ENCODE assay signal across 30 mouse cellular contexts in the genomic region with DNA sequence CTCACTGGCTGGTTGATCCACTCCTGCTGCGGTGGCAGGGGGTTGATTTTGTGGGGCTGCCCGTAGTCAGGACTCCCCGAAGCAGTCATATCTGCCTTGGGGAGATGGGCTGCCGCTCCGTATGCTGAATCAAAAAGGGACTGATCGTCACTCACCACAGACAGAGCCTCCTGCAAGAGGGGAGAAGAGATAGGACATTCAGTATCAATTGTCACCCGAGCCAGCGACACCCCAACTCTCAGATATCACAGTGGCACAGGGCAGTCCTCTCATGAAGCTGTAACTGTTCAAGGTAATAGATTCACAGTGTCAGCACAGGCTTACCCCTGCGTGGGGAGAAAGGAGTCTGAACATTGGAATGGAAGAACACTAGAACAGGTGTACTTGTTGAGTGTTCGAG.
A peak's percentile ranks its signal among the peaks of the same experiment; 100 is the strongest.
DNase-seq lines count a peak whose midpoint lies in the region; ATAC-seq and TF ChIP-seq lines count a peak whose summit lies in the region.
"Had no signal": no experiment of that assay in that cellular context is flagged by ENCODE, and none has a peak within 500 bp of the region (broad histone marks: within the 10 kb centered on the region; RNA-seq: fewer than 3 reads in every experiment).

No protein-coding gene starts in this region.

- H3K79me2 ChIP-seq in CH12.LX (replicated peaks; ENCODE audit: control insufficient read depth, extremely low read depth, insufficient read depth, poor library complexity, severe bottlenecking) = peaks cover 12% of the 10 kb centered on the region

- no peak overlapping the region for H3K4me3 ChIP-seq in CH12.LX (replicated peaks in 1 of 3; ENCODE audit: low read depth in 2 of 3, low read length in 2 of 3, poor library complexity in 1 of 3)
- H3K4me3 ChIP-seq in liver, embryonic 14.5 days (ENCODE audit: insufficient read depth in 1 of 2, low read depth in 2 of 2, low read length in 2 of 2) = no peak overlapping the region
- H3K4me3 ChIP-seq: embryonic facial prominence, embryonic 10.5 days; embryonic facial prominence, embryonic 15.5 days; forebrain, embryonic 12.5 days; heart, embryonic 10.5 days; heart, embryonic 15.5 days; hindbrain, embryonic 13.5 days; limb, embryonic 12.5 days; midbrain, embryonic 10.5 days; myocyte; neural tube, embryonic 12.5 days had no signal

- TF ChIP-seq POLR2A in CH12.LX (IDR thresholded peaks at IDR 0.05; ENCODE audit: low read depth, low read length) = no peak

- H3K36me3 ChIP-seq in CH12.LX (replicated peaks in 1 of 2; ENCODE audit: control insufficient read depth in 1 of 2, insufficient read depth in 1 of 2, low read length in 1 of 2) = peaks cover 43 to 77% of the 10 kb centered on the region in 2 experiments
- H3K36me3 ChIP-seq in liver, embryonic 14.5 days (replicated peaks; ENCODE audit: control insufficient read depth, insufficient read depth, low read depth) = no peaks in the 10 kb centered on the region
- H3K36me3 ChIP-seq: embryonic facial prominence, embryonic 15.5 days; forebrain, embryonic 12.5 days; heart, embryonic 15.5 days; hindbrain, embryonic 13.5 days; midbrain, embryonic 10.5 days; neural tube, embryonic 12.5 days had no signal

- TF ChIP-seq RAD21 in CH12.LX (IDR thresholded peaks at IDR 0.05; ENCODE audit: low read depth, low read length) = no peak

- dilution Hi-C loops in CH12.LX (cut with MboI; ENCODE audit: extremely low pct_ligation_motif_present, extremely low pct_unique_long_range_greater_than_20kb, low sequenced_read_pairs) = no loop called here

- H3K27me3 ChIP-seq in CH12.LX (replicated peaks) = no peaks in the 10 kb centered on the region
- H3K27me3 ChIP-seq in liver, embryonic 14.5 days (ENCODE audit: control insufficient read depth, insufficient read depth, low read length) = no peaks in the 10 kb centered on the region
- H3K27me3 ChIP-seq: embryonic facial prominence, embryonic 15.5 days; forebrain, embryonic 12.5 days; heart, embryonic 15.5 days; hindbrain, embryonic 13.5 days; limb, embryonic 12.5 days; neural tube, embryonic 12.5 days had no signal

- H3K4me1 ChIP-seq in CH12.LX (ENCODE audit: control insufficient read depth in 1 of 2, insufficient read depth in 2 of 2) = peaks cover 13 to 86% of the 10 kb centered on the region in 2 experiments
- H3K4me1 ChIP-seq in liver, embryonic 14.5 days (replicated peaks; ENCODE audit: control insufficient read depth in 2 of 2, insufficient read depth in 2 of 2, low read length in 1 of 2) = peaks cover 0 to 15% of the 10 kb centered on the region in 2 experiments; a peak in 2 of 4 replicates
- H3K4me1 ChIP-seq: forebrain, embryonic 12.5 days; midbrain, embryonic 10.5 days had no signal

- no peak for TF ChIP-seq EP300 in CH12.LX (IDR thresholded peaks at IDR 0.05; ENCODE audit: low read length)
- peak; percentile 55 for TF ChIP-seq EP300 in liver, embryonic 14.5 days (IDR thresholded peaks at IDR 0.05; ENCODE audit: low read depth)

- peak; percentile 48 for ATAC-seq in common myeloid progenitor, adult 5-6 weeks (replicated peaks; ENCODE audit: low read depth, poor library complexity, severe bottlenecking)
- peak; percentile 74 for ATAC-seq in liver, embryonic 14.5 days (ENCODE audit: insufficient read depth)
- peak; percentile 83 for ATAC-seq in megakaryocyte progenitor cell, adult 5-6 weeks (replicated peaks; ENCODE audit: poor library complexity)
- ATAC-seq in granulocyte monocyte progenitor cell, adult 5-6 weeks (replicated peaks; ENCODE audit: poor library complexity, severe bottlenecking) = no peak
- ATAC-seq: forebrain, postnatal 0 days; intestine, embryonic 16.5 days; lung, postnatal 0 days had no signal

- no peaks in the 10 kb centered on the region for H3K9me3 ChIP-seq in CH12.LX (replicated peaks; ENCODE audit: low read length)
- H3K9me3 ChIP-seq in liver, embryonic 14.5 days (ENCODE audit: control insufficient read depth, low read length) = no peaks in the 10 kb centered on the region
- H3K9me3 ChIP-seq: embryonic facial prominence, embryonic 10.5 days; embryonic facial prominence, embryonic 15.5 days; forebrain, embryonic 12.5 days; heart, embryonic 10.5 days; heart, embryonic 15.5 days; hindbrain, embryonic 13.5 days; limb, embryonic 12.5 days; midbrain, embryonic 10.5 days; neural tube, embryonic 12.5 days had no signal

- WGBS in liver, embryonic 14.5 days (ENCODE audit: insufficient replicate concordance) = 21% methylated on average over 10 of the region's 10 CpGs

- no peak for DNase-seq in CH12.LX (ENCODE audit: extremely low read depth)
- peak in 1 of 3 experiments; percentile 19 for DNase-seq in liver, embryonic 14.5 days (ENCODE audit: low read depth in 3 of 3, low spot score in 3 of 3)
- no peak for DNase-seq in layer of hippocampus, postnatal 25 days (ENCODE audit: extremely low spot score in 1 of 2, low spot score in 1 of 2)
- DNase-seq in thymus, adult 18-20 months = no peak
- DNase-seq: adrenal gland, postnatal 25 days; cerebellum, adult 2 months; cerebellum, postnatal 14 days; forebrain, postnatal 0 days; gastrocnemius, postnatal 10 days; kidney, adult 8-10 months; lung, adult 18-20 months; lung, postnatal 4 days; retina, postnatal 1 day; right cerebral cortex, postnatal 14 days had no signal

- no peak for TF ChIP-seq CTCF in CH12.LX (conservative IDR thresholded peaks at IDR 0.05 in 1 of 2, IDR thresholded peaks at IDR 0.05 in 1 of 2; ENCODE audit: low read depth in 2 of 2, low read length in 2 of 2)
- TF ChIP-seq CTCF in liver, embryonic 14.5 days (IDR thresholded peaks at IDR 0.05; ENCODE audit: low read depth) = no peak

- no peak overlapping the region for H3K4me2 ChIP-seq in CH12.LX (ENCODE audit: insufficient read depth, low read depth, poor library complexity, severe bottlenecking)
- no peak overlapping the region for H3K4me2 ChIP-seq in liver, embryonic 14.5 days (ENCODE audit: low read depth)
- H3K4me2 ChIP-seq: embryonic facial prominence, embryonic 15.5 days; forebrain, embryonic 12.5 days; heart, embryonic 15.5 days; hindbrain, embryonic 13.5 days; limb, embryonic 12.5 days; neural tube, embryonic 12.5 days had no signal

- no peak overlapping the region for H3K9ac ChIP-seq in CH12.LX (ENCODE audit: insufficient read depth, low read depth)
- no peak overlapping the region for H3K9ac ChIP-seq in liver, embryonic 14.5 days (replicated peaks)
- H3K9ac ChIP-seq: embryonic facial prominence, embryonic 15.5 days; forebrain, embryonic 12.5 days; forebrain, postnatal 0 days; heart, embryonic 15.5 days; hindbrain, embryonic 13.5 days; limb, embryonic 12.5 days; neural tube, embryonic 12.5 days had no signal

- H3K27ac ChIP-seq in CH12.LX (ENCODE audit: insufficient read depth, low read depth) = 0 out of 2 replicates have a peak overlapping the region, but pooled peaks have one; percentile 6
- H3K27ac ChIP-seq in liver, embryonic 14.5 days = no peak overlapping the region
- H3K27ac ChIP-seq: embryonic facial prominence, embryonic 10.5 days; embryonic facial prominence, embryonic 15.5 days; forebrain, embryonic 12.5 days; heart, embryonic 10.5 days; heart, embryonic 15.5 days; hindbrain, embryonic 13.5 days; kidney, postnatal 0 days; limb, embryonic 12.5 days; midbrain, embryonic 10.5 days; neural tube, embryonic 12.5 days had no signal

- in situ Hi-C loops in CH12.LX (cut with MboI; ENCODE audit: low pct_ligation_motif_present, low pct_unique_long_range_greater_than_20kb, low sequenced_read_pairs) = no loop called here

TF ChIP-seq in CH12.LX, 34 proteins besides CTCF, POLR2A, EP300 and RAD21:
- TF ChIP-seq RCOR1 (conservative IDR thresholded peaks at IDR 0.05; ENCODE audit: low read depth, low read length) (no peak), NELFE (IDR thresholded peaks at IDR 0.05; ENCODE audit: low read depth, low read length) (no peak), HCFC1 (IDR thresholded peaks at IDR 0.05; ENCODE audit: low read depth, low read length) (no peak)
